Mouse (Mus musculus) heart, embryonic 16.5 days (tissue): ENCODE results near the gene Olfr594. TPM values are rescaled to one million over a fixed set of nuclear protein-coding genes. Genes with fewer than 3 reads are reported as not detected.
"Not testable (repeated sequence)": the region's sequence is repeated elsewhere in the genome, so short reads cannot be mapped to it uniquely, and the experiment has no call there.

ENCODE experiments used
- ATAC-seq: fragments of 200-750 bp; cut with Nextera tagmentation; replicated peaks from 2 replicates; pipeline ENCODE4 v1.8.0; 2017; ENCODE audit warnings: moderate number of reproducible peaks; ENCODE audit not compliant: insufficient read depth, low FRiP score; ENCODE audit errors: extremely low read depth
- H3K27ac ChIP-seq: fragments of 300-500 bp; sonication (generic); 2 replicates; pipeline ENCODE4 v1.5.1; 2014; ENCODE audit warnings: mild to moderate bottlenecking, low read length, control low read depth, moderate library complexity
- H3K27me3 ChIP-seq: fragments of 300-500 bp; sonication (generic); 2 replicates; pipeline ENCODE4 v1.6.1; 2014; ENCODE audit warnings: low read length, mixed read lengths; ENCODE audit not compliant: control insufficient read depth, insufficient read depth
- H3K36me3 ChIP-seq: fragments of 300-500 bp; sonication (generic); 2 replicates; pipeline ENCODE4 v1.6.1; 2014; ENCODE audit not compliant: control insufficient read depth, insufficient read depth
- H3K4me1 ChIP-seq: fragments of 300-500 bp; sonication (generic); 2 replicates; pipeline ENCODE4 v1.6.1; 2014; ENCODE audit warnings: low read length, mixed read lengths; ENCODE audit not compliant: control insufficient read depth, insufficient read depth
- H3K4me2 ChIP-seq: fragments of 300-500 bp; sonication (generic); 2 replicates; pipeline ENCODE4 v1.6.1; 2014; ENCODE audit warnings: low read depth, mild to moderate bottlenecking, control low read depth, low read length
- H3K4me3 ChIP-seq: fragments of 300-500 bp; sonication (generic); 2 replicates; pipeline ENCODE4 v1.5.1; 2014; ENCODE audit warnings: mild to moderate bottlenecking, control low read depth, low read length
- H3K9ac ChIP-seq: fragments of 300-500 bp; sonication (generic); 2 replicates; pipeline ENCODE4 v1.6.1; 2014; ENCODE audit warnings: low read length, control low read depth
- H3K9me3 ChIP-seq: fragments of 300-500 bp; sonication (generic); replicated peaks from 2 replicates; pipeline ENCODE4 v1.6.1; 2016; ENCODE audit warnings: low read length; ENCODE audit not compliant: control insufficient read depth
- WGBS: fragments of 180-500 bp; shearing (Covaris S2); extraction: QIAGEN DNeasy Blood & Tissue Kit; methylation state at CpG from one replicate; pipeline ENCODE4 v1.1.7; 2014; 5-methylcytosine and 5-hydroxymethylcytosine counted together
- microRNA-seq: library from miRNA; unstranded; fragments of <30 nt; microRNA quantifications from one replicate; pipeline ENCODE4, GENCODE M21; 2017
- polyA plus RNA-seq: library from polyadenylated mRNA; unstranded; fragments of >200 nt; fragmentation: Nextera tagmentation; extraction: Ambion mirVana; gene quantifications from 2 replicates; pipeline ENCODE4 v1.2.1, GENCODE M21; 2015

Gene Olfr594
- not detected in 2 replicates for polyA plus RNA-seq

GRCm38 (mm10) chr7:103216696-103217095 lies at the start of gene Olfr594:
Gene Olfr594, plus strand, starts transcription at chr7:103216996.
- no peak within 1 kb of the TSS for H3K9ac ChIP-seq
- no peaks in the 10 kb centered on the region for H3K9me3 ChIP-seq
- no peaks in the 10 kb centered on the region for H3K4me1 ChIP-seq
- H3K36me3 ChIP-seq = no peaks in the 10 kb centered on the region
- H3K4me2 ChIP-seq = no peak within 1 kb of the TSS
- H3K27me3 ChIP-seq = no peaks in the 10 kb centered on the region
- no peak within 1 kb of the TSS for H3K4me3 ChIP-seq
- ATAC-seq = no peak
- no peak within 1 kb of the TSS for H3K27ac ChIP-seq

- Histone ChIP-seq H3K27ac (no peak overlapping the region), H3K9me3 (no peaks in the 10 kb centered on the region), H3K36me3 (no peaks in the 10 kb centered on the region), H3K4me2 (no peak overlapping the region), H3K4me3 (no peak overlapping the region), H3K9ac (no peak overlapping the region), H3K4me1 (no peaks in the 10 kb centered on the region), H3K27me3 (no peaks in the 10 kb centered on the region)
- ATAC-seq = no peak
- 78% methylated on average over 5 of the region's 5 CpGs for WGBS
These were observed 47.1 kb upstream of the Olfr594 start for GRCm38 (mm10) chr7:103169697-103170096.

GRCm38 (mm10) chr7:103178240-103178639 lies 38.6 kb upstream of the Olfr594 start, which contains the start of gene Olfr591:
Gene Olfr591, minus strand, starts transcription at chr7:103178340.
- Histone ChIP-seq H3K27ac (no peak within 1 kb of the TSS), H3K27me3 (no peaks in the 10 kb centered on the region), H3K4me1 (no peaks in the 10 kb centered on the region), H3K36me3 (no peaks in the 10 kb centered on the region), H3K4me2 (no peak within 1 kb of the TSS), H3K9me3 (peaks cover 12% of the 10 kb centered on the region), H3K4me3 (no peak within 1 kb of the TSS), H3K9ac (no peak within 1 kb of the TSS)
- no peak for ATAC-seq
- WGBS = 66% methylated on average over 1 of the region's 1 CpGs

GRCm38 (mm10) chr7:103184503-103184902 lies 32.3 kb upstream of the Olfr594 start, which contains the start of gene Olfr592:
Gene Olfr592, plus strand, starts transcription at chr7:103184803.
- 64% methylated on average over 1 of the region's 1 CpGs for WGBS
- peaks cover 12% of the 10 kb centered on the region for H3K9me3 ChIP-seq
- not testable (repeated sequence) for H3K27ac ChIP-seq, H3K4me3 ChIP-seq, H3K9ac ChIP-seq, H3K4me2 ChIP-seq, H3K36me3 ChIP-seq, ATAC-seq, H3K27me3 ChIP-seq, H3K4me1 ChIP-seq

- Histone ChIP-seq H3K27me3 (no peaks in the 10 kb centered on the region), H3K9me3 (no peaks in the 10 kb centered on the region), H3K4me1 (no peaks in the 10 kb centered on the region), H3K36me3 (no peaks in the 10 kb centered on the region), H3K27ac (no peak within 1 kb of the TSS), H3K4me2 (no peak within 1 kb of the TSS), H3K4me3 (no peak within 1 kb of the TSS), H3K9ac (no peak within 1 kb of the TSS)
- whole genome bisulfite sequencing = 54% methylated on average over 1 of the region's 1 CpGs
- no peak for ATAC-seq
These were observed 5.2 kb upstream of the Olfr594 start, which contains the start of gene Olfr593 for GRCm38 (mm10) chr7:103211562-103211961. Gene Olfr593, plus strand, starts transcription at chr7:103211862.

- H3K4me3 ChIP-seq, H3K27ac ChIP-seq, H3K4me1 ChIP-seq, H3K9ac ChIP-seq, ATAC-seq, H3K27me3 ChIP-seq, H3K4me2 ChIP-seq, H3K9me3 ChIP-seq, H3K36me3 ChIP-seq: not testable (repeated sequence)
- 81% methylated on average over 5 of the region's 5 CpGs for WGBS
These were observed 4.7 kb upstream of the Olfr594 start for GRCm38 (mm10) chr7:103212050-103212449.

- H3K27me3 ChIP-seq, H3K4me2 ChIP-seq, ATAC-seq, H3K36me3 ChIP-seq, H3K27ac ChIP-seq, H3K4me3 ChIP-seq, H3K9me3 ChIP-seq, H3K9ac ChIP-seq, H3K4me1 ChIP-seq: not testable (repeated sequence)
These were observed 35.6 kb downstream of the Olfr594 start, which contains the start of gene Usp17ld for GRCm38 (mm10) chr7:103252405-103252804. Gene Usp17ld, minus strand, starts transcription at chr7:103252505.

Small RNA genes within 50 kb of the gene (microRNA-seq; reads per million reads assigned to microRNA genes)
- gene Gm23550 = not detected
- gene Gm25171 = not detected

Other genes with a start within 250 kb of the Olfr594 start
- not detected in 2 replicates for gene Olfr577, start 241.1 kb upstream of the Olfr594 start, polyA plus RNA-seq
- not detected in 2 replicates for gene Olfr578, start 227.7 kb upstream of the Olfr594 start, polyA plus RNA-seq
- gene Olfr582, start 179.0 kb upstream of the Olfr594 start, polyA plus RNA-seq = not detected in 2 replicates
- not detected in 2 replicates for gene Olfr583, start 165.7 kb upstream of the Olfr594 start, polyA plus RNA-seq
- not detected in 2 replicates for gene Olfr584, start 135.1 kb upstream of the Olfr594 start, polyA plus RNA-seq
- gene Olfr585, start 119.3 kb upstream of the Olfr594 start, polyA plus RNA-seq = not detected in 2 replicates
- gene Olfr586, start 91.4 kb upstream of the Olfr594 start, polyA plus RNA-seq = not detected in 2 replicates
- gene Olfr588-ps1, start 76.1 kb upstream of the Olfr594 start, polyA plus RNA-seq = not detected in 2 replicates
- gene Olfr589, start 60.6 kb upstream of the Olfr594 start, polyA plus RNA-seq = not detected in 2 replicates
- not detected in 2 replicates for gene Olfr591, start 38.7 kb upstream of the Olfr594 start, polyA plus RNA-seq
- not detected in 2 replicates for gene Olfr592, start 32.2 kb upstream of the Olfr594 start, polyA plus RNA-seq
- gene Olfr593, start 5.1 kb upstream of the Olfr594 start, polyA plus RNA-seq = not detected in 2 replicates
- gene Usp17ld, start 35.5 kb downstream of the Olfr594 start, polyA plus RNA-seq = not detected in 2 replicates
- gene Olfr596, start 88.7 kb downstream of the Olfr594 start, polyA plus RNA-seq = not detected in 2 replicates
- gene Olfr597, start 99.3 kb downstream of the Olfr594 start, polyA plus RNA-seq = not detected in 2 replicates
- gene Olfr598, start 106.6 kb downstream of the Olfr594 start, polyA plus RNA-seq = not detected in 2 replicates
- not detected in 2 replicates for gene Olfr599, start 118.9 kb downstream of the Olfr594 start, polyA plus RNA-seq
- gene Olfr600, start 132.7 kb downstream of the Olfr594 start, polyA plus RNA-seq = not detected in 2 replicates
- not detected in 2 replicates for gene Olfr601, start 145.7 kb downstream of the Olfr594 start, polyA plus RNA-seq
- not detected in 2 replicates for gene Olfr603, start 169.2 kb downstream of the Olfr594 start, polyA plus RNA-seq
- gene Usp17lc, start 198.1 kb downstream of the Olfr594 start, polyA plus RNA-seq = not detected in 2 replicates
- gene Olfr605, start 228.4 kb downstream of the Olfr594 start, polyA plus RNA-seq = not detected in 2 replicates
- gene Olfr606, start 232.1 kb downstream of the Olfr594 start, polyA plus RNA-seq = not detected in 2 replicates
- gene Olfr607, start 247.2 kb downstream of the Olfr594 start, polyA plus RNA-seq = 0.32 and 0.55 TPM in 2 replicates